In the genomic region with DNA sequence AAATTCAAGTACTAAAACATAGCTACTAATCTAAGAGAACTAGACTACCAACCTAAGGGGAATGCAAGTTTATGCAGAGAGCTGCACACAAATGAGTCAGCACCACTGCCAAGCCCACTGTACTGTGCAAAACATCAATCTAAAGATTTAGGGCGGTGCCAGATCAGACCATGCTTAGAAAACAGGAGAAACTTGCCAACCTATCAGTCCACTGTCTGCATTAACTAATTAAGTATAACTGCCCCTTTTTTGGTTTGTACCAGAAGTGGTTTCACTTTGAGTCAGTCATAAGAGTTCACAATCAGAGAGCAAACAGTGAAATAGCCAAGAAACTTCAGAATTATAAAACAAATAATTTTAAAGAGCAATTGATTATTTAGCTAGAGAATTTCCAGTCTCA, we compare ENCODE assay signal across 14 mouse cellular contexts.
"Had no signal": no experiment of that assay in that cellular context is flagged by ENCODE, and none has a peak within 500 bp of the region (broad histone marks: within the 10 kb centered on the region; RNA-seq: fewer than 3 reads in every experiment).

No protein-coding gene starts in this region.

- ATAC-seq: lung, postnatal 0 days; midbrain, embryonic 15.5 days had no signal

- H3K9me3 ChIP-seq: limb, embryonic 10.5 days; liver, embryonic 15.5 days; midbrain, embryonic 15.5 days; neural tube, embryonic 13.5 days had no signal

- H3K4me3 ChIP-seq: layer of hippocampus, adult 2 months; limb, embryonic 10.5 days; liver, embryonic 15.5 days; midbrain, embryonic 15.5 days; neural tube, embryonic 13.5 days had no signal

- H3K27ac ChIP-seq: kidney, postnatal 0 days; layer of hippocampus, adult 2 months; limb, embryonic 10.5 days; liver, embryonic 15.5 days; midbrain, embryonic 15.5 days; neural tube, embryonic 13.5 days had no signal

- H3K36me3 ChIP-seq: limb, embryonic 10.5 days; midbrain, embryonic 15.5 days; neural tube, embryonic 13.5 days had no signal

- H3K27me3 ChIP-seq: liver, embryonic 15.5 days; midbrain, embryonic 15.5 days; neural tube, embryonic 13.5 days had no signal

- H3K4me1 ChIP-seq: limb, embryonic 10.5 days; liver, embryonic 15.5 days; midbrain, embryonic 15.5 days; neural tube, embryonic 13.5 days had no signal

- DNase-seq: kidney, postnatal 36 days; lung, adult 2 months; lung, postnatal 36 days; retina, postnatal 1 day; right cerebral cortex, postnatal 4 days; spleen, adult 18-20 months; thymus, postnatal 4 days had no signal
